Mouse (Mus musculus): Measurements from ENCODE around the gene Stk4. TPM values are rescaled to one million over a fixed set of nuclear protein-coding genes. Genes with fewer than 3 reads are reported as not detected.
"Not testable (repeated sequence)": the region's sequence is repeated elsewhere in the genome, so short reads cannot be mapped to it uniquely, and the experiment has no call there.

Stk4 gene
- polyA plus RNA-seq, 1 experiment from 2014 or later: 20.1 TPM

GRCm38 (mm10) chr2:164059634-164060235, 10.4 kb upstream of the Stk4 start:
- no peak overlapping the region for H3K27ac ChIP-seq
- H3K4me2 ChIP-seq (replicated peaks): no peak overlapping the region
- H3K36me3 ChIP-seq: peaks cover 90% of the 10 kb centered on the region
- no peak for ATAC-seq (ENCODE audit: low FRiP score, low read depth)
- 91% methylated on average over 8 of the region's 8 CpGs for WGBS
- H3K9ac ChIP-seq: no peak overlapping the region
- no peaks in the 10 kb centered on the region for H3K4me1 ChIP-seq
- no peak overlapping the region for H3K4me3 ChIP-seq
- H3K9me3 ChIP-seq: no peaks in the 10 kb centered on the region
- no peaks in the 10 kb centered on the region for H3K27me3 ChIP-seq

GRCm38 (mm10) chr2:164070765-164071436, 779 bp downstream of the Stk4 start, which contains the start of gene Tomm34:
Gene Tomm34, minus strand, starts transcription at chr2:164071169.
- no peaks in the 10 kb centered on the region for H3K27me3 ChIP-seq
- peak; percentile 96 for ATAC-seq (ENCODE audit: low FRiP score, low read depth)
- H3K4me2 ChIP-seq (replicated peaks): peak within 1 kb of the TSS; percentile 90
- H3K9me3 ChIP-seq: no peaks in the 10 kb centered on the region
- peaks cover 11% of the 10 kb centered on the region for H3K36me3 ChIP-seq
- H3K9ac ChIP-seq: peak within 1 kb of the TSS; percentile 93
- peak within 1 kb of the TSS; percentile 89 for H3K27ac ChIP-seq
- WGBS: 1% methylated on average over 36 of the region's 55 CpGs
- H3K4me1 ChIP-seq: peaks cover 39% of the 10 kb centered on the region
- peak within 1 kb of the TSS; percentile 95 for H3K4me3 ChIP-seq

- H3K4me3 ChIP-seq: peak overlapping the region; percentile 95
- peak overlapping the region; percentile 90 for H3K4me2 ChIP-seq (replicated peaks)
- not testable (repeated sequence) for H3K36me3 ChIP-seq; H3K9me3 ChIP-seq; ATAC-seq (ENCODE audit: low FRiP score, low read depth); H3K27me3 ChIP-seq; H3K9ac ChIP-seq
- peak overlapping the region; percentile 89; the same call in 1 of the 2 replicates for H3K27ac ChIP-seq
- WGBS: 76% methylated on average over 11 of the region's 11 CpGs
- H3K4me1 ChIP-seq: peaks cover 39% of the 10 kb centered on the region
These were observed 1.3 kb downstream of the Stk4 start for GRCm38 (mm10) chr2:164071437-164071820.

GRCm38 (mm10) chr2:164072109-164072508, 2.0 kb downstream of the Stk4 start:
- H3K4me1 ChIP-seq: peaks cover 39% of the 10 kb centered on the region
- H3K9me3 ChIP-seq: no peaks in the 10 kb centered on the region
- H3K27me3 ChIP-seq: no peaks in the 10 kb centered on the region
- no peak for ATAC-seq (ENCODE audit: low FRiP score, low read depth)
- H3K27ac ChIP-seq: 0 out of 2 replicates have a peak overlapping the region, but pooled peaks have one; percentile 52
- H3K9ac ChIP-seq: no peak overlapping the region; the same call in 1 of the 2 replicates
- H3K4me3 ChIP-seq: no peak overlapping the region
- 23% methylated on average over 2 of the region's 2 CpGs for WGBS
- H3K36me3 ChIP-seq: 0 out of 2 replicates have a peak, but pooled peaks cover 2% of the 10 kb centered on the region
- H3K4me2 ChIP-seq (replicated peaks): no peak overlapping the region

- no peak overlapping the region for H3K4me2 ChIP-seq (replicated peaks)
- no peaks in the 10 kb centered on the region for H3K27me3 ChIP-seq
- H3K36me3 ChIP-seq: 0 out of 2 replicates have a peak, but pooled peaks cover under 1% of the 10 kb centered on the region
- no peak for ATAC-seq (ENCODE audit: low FRiP score, low read depth)
- no peak overlapping the region for H3K9ac ChIP-seq
- peaks cover 38% of the 10 kb centered on the region for H3K4me1 ChIP-seq
- 75% methylated on average over 7 of the region's 7 CpGs for WGBS
- no peak overlapping the region for H3K27ac ChIP-seq
- H3K4me3 ChIP-seq: no peak overlapping the region
- no peaks in the 10 kb centered on the region for H3K9me3 ChIP-seq
These were observed 3.0 kb downstream of the Stk4 start for GRCm38 (mm10) chr2:164073120-164073519.

GRCm38 (mm10) chr2:164073918-164074578, 3.9 kb downstream of the Stk4 start:
- peak overlapping the region; percentile 89 for H3K4me3 ChIP-seq
- no peaks in the 10 kb centered on the region for H3K27me3 ChIP-seq
- H3K4me1 ChIP-seq: peaks cover 28% of the 10 kb centered on the region
- H3K27ac ChIP-seq: peak overlapping the region; percentile 52; the same call in 1 of the 2 replicates
- H3K4me2 ChIP-seq (replicated peaks): peak overlapping the region; percentile 90
- peak overlapping the region; percentile 86 for H3K9ac ChIP-seq
- no peaks in the 10 kb centered on the region for H3K9me3 ChIP-seq
- ATAC-seq (ENCODE audit: low FRiP score, low read depth): peak; percentile 84
- H3K36me3 ChIP-seq: no peaks in the 10 kb centered on the region
- under 1% methylated on average over 48 of the region's 48 CpGs for WGBS

- H3K9ac ChIP-seq: peak overlapping the region; percentile 86
- 38% methylated on average over 5 of the region's 5 CpGs for WGBS
- peaks cover 18% of the 10 kb centered on the region for H3K4me1 ChIP-seq
- H3K36me3 ChIP-seq: peaks cover 8% of the 10 kb centered on the region
- H3K9me3 ChIP-seq: no peaks in the 10 kb centered on the region
- ATAC-seq (ENCODE audit: low FRiP score, low read depth): no peak
- peak overlapping the region; percentile 89 for H3K4me3 ChIP-seq
- H3K4me2 ChIP-seq (replicated peaks): peak overlapping the region; percentile 90
- no peaks in the 10 kb centered on the region for H3K27me3 ChIP-seq
- no peak overlapping the region for H3K27ac ChIP-seq
These were observed 5.0 kb downstream of the Stk4 start for GRCm38 (mm10) chr2:164075088-164075487.

- Histone ChIP-seq H3K4me2 (replicated peaks) (no peak overlapping the region), H3K9ac (no peak overlapping the region), H3K9me3 (no peaks in the 10 kb centered on the region), H3K4me3 (no peak overlapping the region), H3K4me1 (peaks cover 16% of the 10 kb centered on the region), H3K27ac (no peak overlapping the region), H3K36me3 (peaks cover 26% of the 10 kb centered on the region), H3K27me3 (no peaks in the 10 kb centered on the region)
- ATAC-seq (ENCODE audit: low FRiP score, low read depth): no peak
- WGBS: 91% methylated on average over 8 of the region's 8 CpGs
These were observed 6.8 kb downstream of the Stk4 start for GRCm38 (mm10) chr2:164076874-164077425.

GRCm38 (mm10) chr2:164077875-164078274, 7.8 kb downstream of the Stk4 start:
- no peak for ATAC-seq (ENCODE audit: low FRiP score, low read depth)

GRCm38 (mm10) chr2:164079488-164079887, 9.4 kb downstream of the Stk4 start:
- Histone ChIP-seq H3K4me3 (no peak overlapping the region), H3K27me3 (no peaks in the 10 kb centered on the region), H3K9ac (no peak overlapping the region), H3K4me1 (peaks cover 11% of the 10 kb centered on the region), H3K36me3 (peaks cover 52% of the 10 kb centered on the region), H3K9me3 (no peaks in the 10 kb centered on the region), H3K27ac (no peak overlapping the region), H3K4me2 (replicated peaks) (no peak overlapping the region)
- WGBS: 93% methylated on average over 6 of the region's 6 CpGs
- ATAC-seq (ENCODE audit: low FRiP score, low read depth): no peak

More at GRCm38 (mm10) chr2:164077875-164078274, 7.8 kb downstream of the Stk4 start:
- no peaks in the 10 kb centered on the region for H3K27me3 ChIP-seq
- H3K9me3 ChIP-seq: no peaks in the 10 kb centered on the region
- H3K36me3 ChIP-seq: peaks cover 35% of the 10 kb centered on the region
- WGBS: 89% methylated on average over 5 of the region's 5 CpGs
- H3K9ac ChIP-seq: no peak overlapping the region
- H3K4me1 ChIP-seq: peaks cover 13% of the 10 kb centered on the region
- H3K4me2 ChIP-seq (replicated peaks): no peak overlapping the region
- H3K4me3 ChIP-seq: no peak overlapping the region
- H3K27ac ChIP-seq: no peak overlapping the region

GRCm38 (mm10) chr2:164081577-164081976, 11.5 kb downstream of the Stk4 start:
- no peak overlapping the region for H3K4me2 ChIP-seq (replicated peaks)
- H3K27ac ChIP-seq: no peak overlapping the region
- no peaks in the 10 kb centered on the region for H3K9me3 ChIP-seq
- no peak for ATAC-seq (ENCODE audit: low FRiP score, low read depth)
- no peaks in the 10 kb centered on the region for H3K4me1 ChIP-seq
- WGBS: 95% methylated on average over 10 of the region's 10 CpGs
- no peaks in the 10 kb centered on the region for H3K27me3 ChIP-seq
- peaks cover 70% of the 10 kb centered on the region for H3K36me3 ChIP-seq
- no peak overlapping the region for H3K9ac ChIP-seq
- H3K4me3 ChIP-seq: no peak overlapping the region

- Histone ChIP-seq H3K4me1 (no peaks in the 10 kb centered on the region), H3K36me3 (peaks cover 75% of the 10 kb centered on the region), H3K27me3 (no peaks in the 10 kb centered on the region), H3K4me2 (replicated peaks) (no peak overlapping the region), H3K4me3 (no peak overlapping the region), H3K9ac (no peak overlapping the region), H3K27ac (no peak overlapping the region), H3K9me3 (no peaks in the 10 kb centered on the region)
- no peak for ATAC-seq (ENCODE audit: low FRiP score, low read depth)
- 82% methylated on average over 10 of the region's 10 CpGs for WGBS
These were observed 12.1 kb downstream of the Stk4 start for GRCm38 (mm10) chr2:164082175-164082574.
